Mouse (Mus musculus) heart, embryonic 10.5 days (tissue): ENCODE results near the gene Bche. TPM values are rescaled to one million over a fixed set of nuclear protein-coding genes. Genes with fewer than 3 reads are reported as not detected.

ENCODE experiments used
- DNase-seq: peaks from one replicate; pipeline ENCODE4 v3.0.0-alpha.2; 2017; ENCODE audit warnings: low spot score
- H3K27ac ChIP-seq: fragments of 300-500 bp; sonication (generic); 2 replicates; pipeline ENCODE4 v1.5.1; 2016; ENCODE audit warnings: mild to moderate bottlenecking
- H3K27me3 ChIP-seq: fragments of 300-500 bp; sonication (generic); 2 replicates; pipeline ENCODE4 v1.6.1; 2016; ENCODE audit warnings: mild to moderate bottlenecking; ENCODE audit not compliant: poor library complexity, insufficient read depth, severe bottlenecking
- H3K36me3 ChIP-seq: fragments of 300-500 bp; sonication (generic); 2 replicates; pipeline ENCODE4 v1.6.1; 2016; ENCODE audit warnings: mild to moderate bottlenecking, moderate library complexity
- H3K4me1 ChIP-seq: fragments of 300-500 bp; sonication (generic); 2 replicates; pipeline ENCODE4 v1.6.1; 2016; ENCODE audit warnings: mild to moderate bottlenecking
- H3K4me3 ChIP-seq: fragments of 300-500 bp; sonication (generic); 2 replicates; pipeline ENCODE4 v1.5.1; 2016; ENCODE audit warnings: mild to moderate bottlenecking, moderate library complexity
- H3K9me3 ChIP-seq: fragments of 300-500 bp; sonication (generic); 2 replicates; pipeline ENCODE4 v1.6.1; 2016; ENCODE audit warnings: mild to moderate bottlenecking, moderate library complexity
- WGBS: fragments of 180-500 bp; shearing (Covaris S2); methylation state at CpG from one replicate; pipeline ENCODE4 v1.1.7; 2016; 5-methylcytosine and 5-hydroxymethylcytosine counted together
- polyA plus RNA-seq: library from polyadenylated mRNA; unstranded; fragments of >200 nt; fragmentation: Nextera tagmentation; extraction: Ambion mirVana; gene quantifications from 2 replicates; pipeline ENCODE4 v1.2.1, GENCODE M21; 2016

Gene Bche
- polyA plus RNA-seq = 11.1 and 17.6 TPM in 2 replicates

DNA sequence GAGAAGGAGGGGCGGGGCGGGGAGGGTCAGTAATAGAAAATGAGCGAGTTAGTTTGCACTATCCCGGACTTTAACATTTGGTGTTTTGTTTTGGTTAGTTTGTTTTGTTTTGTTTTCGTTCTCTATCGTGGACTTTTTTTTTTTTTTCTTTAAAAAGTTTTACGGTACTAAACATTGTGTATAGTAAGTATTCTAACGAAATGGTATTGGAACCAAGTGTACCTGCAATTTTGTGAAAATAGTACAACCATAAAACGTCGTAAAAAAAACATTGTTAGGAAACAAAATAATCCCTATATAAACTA lies at the start of gene Bche:
TSS of gene Bche (minus strand) at position 6 of the 305 bp plus-strand sequence.
- H3K27ac ChIP-seq = peak within 1 kb of the TSS; percentile 83
- peak within 1 kb of the TSS; percentile 58 for H3K4me3 ChIP-seq
- H3K36me3 ChIP-seq = no peaks in the 10 kb centered on the region
- H3K9me3 ChIP-seq = no peaks in the 10 kb centered on the region
- H3K4me1 ChIP-seq = no peaks in the 10 kb centered on the region
- DNase-seq = no peak
- H3K27me3 ChIP-seq = no peaks in the 10 kb centered on the region
- 20% methylated on average over 10 of the region's 10 CpGs for whole genome bisulfite sequencing

DNA sequence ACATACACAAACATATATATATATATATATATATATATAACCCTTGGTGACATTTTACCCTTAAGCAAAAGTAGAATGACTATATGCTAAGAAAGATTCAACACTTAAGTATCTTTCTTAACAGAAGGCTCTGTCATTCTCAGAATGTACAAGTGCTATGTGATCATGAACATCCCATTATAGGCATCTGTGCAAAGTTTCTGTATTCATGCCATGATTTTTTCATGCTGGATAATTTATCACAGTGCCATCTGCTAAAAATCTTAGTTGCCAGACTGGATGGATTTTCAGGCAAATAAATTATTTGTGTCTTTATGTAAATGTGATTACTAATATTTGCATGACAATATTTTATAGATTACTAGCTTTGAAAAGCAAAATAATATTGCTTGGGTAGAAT lies 33.8 kb upstream of the Bche start:
- no peak overlapping the region for H3K27ac ChIP-seq
- H3K36me3 ChIP-seq = no peaks in the 10 kb centered on the region
- H3K27me3 ChIP-seq = no peaks in the 10 kb centered on the region
- no peaks in the 10 kb centered on the region for H3K9me3 ChIP-seq
- H3K4me1 ChIP-seq = no peaks in the 10 kb centered on the region
- H3K4me3 ChIP-seq = no peak overlapping the region
- DNase-seq = no peak

DNA sequence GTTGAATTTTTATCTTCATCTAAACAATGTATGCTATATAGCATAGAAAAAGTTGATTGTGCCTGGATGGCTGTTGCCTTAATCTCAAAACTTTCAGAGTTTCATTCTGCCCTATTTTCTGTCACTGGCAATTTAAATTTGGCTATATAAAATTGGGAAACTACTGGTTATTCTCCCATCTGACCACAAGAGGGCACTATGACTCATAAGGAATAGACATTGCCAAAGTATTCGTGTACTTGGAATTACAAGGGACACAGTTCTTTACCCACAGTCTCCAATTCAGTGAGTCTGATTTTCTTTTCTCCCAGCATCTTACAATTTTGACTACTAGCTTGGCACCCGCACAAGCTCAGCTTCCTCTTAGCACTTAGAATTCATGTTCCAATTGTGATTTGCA lies 23.5 kb upstream of the Bche start:
- Histone ChIP-seq H3K4me1 (no peaks in the 10 kb centered on the region), H3K27ac (no peak overlapping the region), H3K27me3 (no peaks in the 10 kb centered on the region), H3K4me3 (no peak overlapping the region), H3K9me3 (no peaks in the 10 kb centered on the region), H3K36me3 (no peaks in the 10 kb centered on the region)
- DNase-seq = no peak
- 54% methylated on average over 2 of the region's 2 CpGs for WGBS

GRCm38 (mm10) chr3:73729511-73729910 lies 21.3 kb upstream of the Bche start:
- DNase-seq = no peak
- Histone ChIP-seq H3K4me1 (no peaks in the 10 kb centered on the region), H3K4me3 (no peak overlapping the region), H3K27me3 (no peaks in the 10 kb centered on the region), H3K36me3 (no peaks in the 10 kb centered on the region), H3K9me3 (no peaks in the 10 kb centered on the region), H3K27ac (no peak overlapping the region)
- whole genome bisulfite sequencing = 85% methylated on average over 5 of the region's 5 CpGs

- Histone ChIP-seq H3K4me3 (no peak overlapping the region), H3K4me1 (no peaks in the 10 kb centered on the region), H3K36me3 (no peaks in the 10 kb centered on the region)
Measured at GRCm38 (mm10) chr3:73725711-73726110, 17.5 kb upstream of the Bche start.

DNA sequence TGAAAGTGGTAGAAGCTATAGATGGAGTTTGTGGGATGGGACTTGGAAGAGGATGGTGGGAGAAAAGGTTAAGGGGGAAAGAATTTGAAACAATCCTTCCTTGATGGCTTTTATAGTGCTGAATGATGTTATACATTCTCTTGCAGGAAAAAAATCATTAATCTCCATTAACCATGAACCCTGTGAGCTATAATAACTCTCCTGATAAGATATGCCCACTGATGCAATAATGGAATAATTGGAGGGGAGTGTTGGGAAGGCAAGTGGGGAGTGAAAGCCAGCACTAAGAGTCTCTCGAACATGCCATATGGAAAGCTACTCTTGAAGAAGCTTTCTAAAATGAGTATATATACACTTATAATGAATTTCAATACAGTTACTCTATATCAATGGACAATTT lies 16.7 kb upstream of the Bche start:
- 83% methylated on average over 1 of the region's 1 CpGs for WGBS
- no peak for DNase-seq
- Histone ChIP-seq H3K36me3 (no peaks in the 10 kb centered on the region), H3K4me1 (no peaks in the 10 kb centered on the region), H3K27ac (no peak overlapping the region), H3K27me3 (no peaks in the 10 kb centered on the region), H3K9me3 (no peaks in the 10 kb centered on the region), H3K4me3 (no peak overlapping the region)

More at GRCm38 (mm10) chr3:73725711-73726110, 17.5 kb upstream of the Bche start:
- DNase-seq = no peak
- Histone ChIP-seq H3K9me3 (no peaks in the 10 kb centered on the region), H3K27ac (no peak overlapping the region), H3K27me3 (no peaks in the 10 kb centered on the region)

DNA sequence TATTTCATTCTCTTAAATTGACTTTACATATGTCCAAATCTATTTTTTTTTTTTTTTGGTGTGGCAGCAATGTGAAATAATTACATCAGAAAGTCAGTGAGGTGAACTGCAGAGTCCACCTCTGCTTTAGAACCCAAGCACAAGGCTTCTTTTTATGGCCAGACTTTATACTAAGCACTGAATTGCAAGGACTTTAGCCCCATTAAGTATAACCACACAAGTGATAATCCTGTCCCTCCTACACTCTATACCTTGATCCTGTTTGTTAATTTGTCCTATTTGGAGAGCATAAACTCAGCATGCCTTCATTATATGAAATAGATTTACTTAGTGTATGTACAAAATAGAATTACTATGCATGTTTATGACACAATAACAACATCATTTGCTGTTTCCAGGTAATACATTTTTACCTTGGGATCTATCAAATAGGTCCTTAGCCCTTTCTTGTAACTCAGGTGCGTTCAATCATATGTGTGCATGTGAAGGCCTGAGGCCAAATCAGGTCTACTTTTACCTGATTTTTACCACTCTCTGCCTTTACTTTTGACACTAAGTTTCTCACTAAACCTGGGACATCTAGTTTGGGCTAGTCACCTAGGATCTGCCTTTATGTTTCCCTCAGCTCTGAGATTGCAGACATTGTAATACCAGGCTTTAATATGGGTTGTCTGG lies 9.5 kb upstream of the Bche start:
- Histone ChIP-seq H3K4me3 (no peak overlapping the region), H3K27ac (no peak overlapping the region), H3K27me3 (no peaks in the 10 kb centered on the region), H3K4me1 (no peaks in the 10 kb centered on the region), H3K36me3 (no peaks in the 10 kb centered on the region), H3K9me3 (no peaks in the 10 kb centered on the region)
- no peak for DNase-seq
- WGBS = 74% methylated on average over 1 of the region's 1 CpGs

DNA sequence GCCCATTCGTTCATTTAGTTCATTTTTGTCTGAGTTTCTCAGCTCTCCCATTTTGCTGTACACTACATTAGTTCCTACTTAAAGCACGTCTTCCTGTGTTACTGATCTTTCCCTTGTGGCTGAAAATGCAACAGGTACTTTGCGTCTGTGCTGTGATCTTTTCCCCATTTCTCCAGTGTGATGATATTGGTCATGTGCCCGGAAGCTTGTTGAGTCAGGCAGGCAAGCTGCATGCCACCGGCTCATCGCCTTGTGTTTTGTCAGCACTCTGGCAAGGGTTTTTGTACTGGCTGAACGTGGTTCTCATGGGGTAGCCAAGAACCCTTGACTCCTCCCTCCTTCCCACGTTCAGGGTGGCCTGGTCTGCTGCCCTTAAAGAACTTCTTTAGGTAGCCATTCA lies 1.7 kb upstream of the Bche start:
- no peak for DNase-seq
- H3K27ac ChIP-seq = no peak overlapping the region
- no peak overlapping the region for H3K4me3 ChIP-seq
- H3K36me3 ChIP-seq = no peaks in the 10 kb centered on the region
- H3K27me3 ChIP-seq = no peaks in the 10 kb centered on the region
- H3K4me1 ChIP-seq = no peaks in the 10 kb centered on the region
- WGBS = 74% methylated on average over 8 of the region's 8 CpGs
- no peaks in the 10 kb centered on the region for H3K9me3 ChIP-seq

DNA sequence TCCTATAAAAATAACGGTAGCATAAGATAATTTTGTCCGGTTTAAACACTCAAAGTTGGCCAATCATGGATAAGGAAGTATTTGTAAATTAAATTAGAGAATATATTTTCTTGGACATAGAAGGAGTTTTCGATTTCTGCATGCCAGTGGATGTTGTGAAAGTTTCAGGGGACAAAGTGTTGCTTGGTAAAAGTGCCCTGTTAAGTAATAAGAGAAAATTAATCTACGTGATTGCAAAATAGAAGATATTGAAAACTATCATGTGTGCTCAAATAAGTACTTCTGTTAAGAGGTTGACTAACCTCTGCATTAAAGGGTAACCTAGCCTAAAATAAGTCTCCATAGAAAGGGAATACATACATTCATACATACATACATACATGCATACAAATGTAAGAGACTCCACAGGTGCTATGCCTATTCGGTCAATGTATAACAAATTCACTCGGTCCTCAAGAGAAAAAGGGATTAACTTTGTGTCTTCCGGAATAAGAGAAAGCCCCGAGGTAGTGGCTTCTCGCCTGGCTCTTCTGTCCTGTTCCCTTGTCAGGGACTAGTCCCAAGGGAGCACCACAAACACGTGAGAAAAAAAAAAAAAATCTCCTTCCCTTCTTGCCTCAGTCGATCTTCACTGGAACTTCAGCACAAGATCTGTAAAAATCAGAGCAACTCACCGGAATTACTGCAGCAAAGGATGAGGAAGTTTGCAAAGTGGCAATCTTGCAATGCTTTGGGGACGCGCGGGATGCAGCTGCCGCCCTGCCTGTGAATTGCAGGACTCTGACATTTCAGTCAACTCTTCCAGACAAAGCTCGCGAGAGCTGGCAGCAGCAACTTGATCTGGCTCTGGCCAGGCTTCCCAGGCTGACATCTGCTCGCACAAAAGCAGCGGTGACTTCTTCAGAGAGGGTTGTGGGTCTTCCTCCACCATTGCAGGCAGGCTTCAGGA lies 480 bp downstream of the Bche start:
- Histone ChIP-seq H3K9me3 (no peaks in the 10 kb centered on the region), H3K27ac (peak overlapping the region; percentile 83), H3K27me3 (no peaks in the 10 kb centered on the region), H3K4me1 (no peaks in the 10 kb centered on the region), H3K36me3 (no peaks in the 10 kb centered on the region), H3K4me3 (peak overlapping the region; percentile 58)
- WGBS = 19% methylated on average over 20 of the region's 20 CpGs
- DNase-seq = peak; percentile 92

- no peaks in the 10 kb centered on the region for H3K4me1 ChIP-seq
- H3K4me3 ChIP-seq = no peak overlapping the region
- H3K27ac ChIP-seq = no peak overlapping the region
- 44% methylated on average over 1 of the region's 1 CpGs for WGBS
- H3K9me3 ChIP-seq = no peaks in the 10 kb centered on the region
- no peaks in the 10 kb centered on the region for H3K36me3 ChIP-seq
- H3K27me3 ChIP-seq = no peaks in the 10 kb centered on the region
- DNase-seq = no peak
Measured at GRCm38 (mm10) chr3:73706544-73706943, 1.7 kb downstream of the Bche start.

DNA sequence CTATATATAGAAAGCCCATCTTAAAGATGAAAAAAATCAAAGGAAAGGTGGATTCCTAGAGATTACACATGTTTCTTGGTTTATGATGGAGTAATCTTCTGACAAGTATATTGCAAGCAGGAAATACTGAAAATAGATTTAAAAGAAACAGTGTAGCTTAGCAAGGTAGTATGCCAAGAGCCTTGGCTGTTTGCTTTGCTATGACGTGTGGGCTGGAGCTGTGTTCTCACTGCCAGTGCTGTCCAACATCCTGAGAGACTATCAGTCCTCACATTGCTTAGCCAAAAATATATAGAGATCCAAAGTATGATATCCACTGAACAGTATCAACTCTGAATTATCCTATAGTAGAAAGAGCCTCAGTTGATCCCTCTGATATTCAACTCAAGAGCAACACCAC lies 9.3 kb downstream of the Bche start:
- H3K9me3 ChIP-seq = no peaks in the 10 kb centered on the region
- H3K27me3 ChIP-seq = no peaks in the 10 kb centered on the region
- H3K4me3 ChIP-seq = no peak overlapping the region
- no peaks in the 10 kb centered on the region for H3K4me1 ChIP-seq
- WGBS = 68% methylated on average over 1 of the region's 1 CpGs
- no peak for DNase-seq
- H3K27ac ChIP-seq = no peak overlapping the region
- no peaks in the 10 kb centered on the region for H3K36me3 ChIP-seq

DNA sequence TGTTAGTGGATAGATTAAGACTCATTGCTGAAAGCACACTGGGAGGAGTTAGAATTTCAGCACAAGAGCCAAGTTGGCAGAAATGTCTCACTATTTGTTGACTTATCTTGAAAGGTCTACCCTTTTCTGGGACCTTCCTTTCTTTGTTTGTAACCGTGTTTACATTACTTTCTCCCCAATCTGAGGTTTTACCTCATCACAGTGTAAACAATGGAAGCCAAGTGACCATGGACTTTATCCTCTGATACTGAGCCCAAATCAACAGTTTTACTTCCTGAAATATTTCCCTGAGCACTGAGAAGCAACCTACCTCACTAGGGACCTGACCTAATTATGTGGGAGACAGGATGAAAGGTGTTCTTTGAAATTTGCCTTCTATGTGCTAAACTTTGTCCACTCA lies 34.9 kb downstream of the Bche start:
- Histone ChIP-seq H3K27ac (no peak overlapping the region), H3K27me3 (no peaks in the 10 kb centered on the region), H3K36me3 (no peaks in the 10 kb centered on the region), H3K4me1 (no peaks in the 10 kb centered on the region), H3K9me3 (no peaks in the 10 kb centered on the region), H3K4me3 (no peak overlapping the region)
- WGBS = 58% methylated on average over 1 of the region's 1 CpGs
- DNase-seq = no peak

GRCm38 (mm10) chr3:73668172-73668571 lies 40.0 kb downstream of the Bche start:
- H3K27ac ChIP-seq = no peak overlapping the region
- no peak for DNase-seq
- H3K27me3 ChIP-seq = no peaks in the 10 kb centered on the region
- H3K4me3 ChIP-seq = no peak overlapping the region
- H3K9me3 ChIP-seq = no peaks in the 10 kb centered on the region
- WGBS = 84% methylated on average over 5 of the region's 5 CpGs
- H3K4me1 ChIP-seq = no peaks in the 10 kb centered on the region
- H3K36me3 ChIP-seq = no peaks in the 10 kb centered on the region
